Mouse (Mus musculus): ENCODE data around the gene Mcu. TPM values are rescaled to one million over a fixed set of nuclear protein-coding genes. Genes with fewer than 3 reads are reported as not detected.
A peak's percentile ranks its signal among the peaks of the same experiment; 100 is the strongest.

The Mcu gene
- total and polyA plus RNA-seq, 2 experiments from 2014 or later: 13.0 to 20.5 TPM

GRCm38 (mm10) chr10:59490920-59491319 lies 125.6 kb downstream of the Mcu start:
- WGBS: 84% methylated on average over 8 of the region's 8 CpGs
- Histone ChIP-seq H3K9ac (replicated peaks; ENCODE audit: low read depth, low read length) (no peak overlapping the region), H3K27me3 (ENCODE audit: control insufficient read depth, insufficient read depth, low read length) (no peaks in the 10 kb centered on the region), H3K4me2 (ENCODE audit: low read depth, low read length) (no peak overlapping the region), H3K9me3 (replicated peaks; ENCODE audit: control insufficient read depth, low read length) (peaks cover 6% of the 10 kb centered on the region; the same call in 1 of the 2 replicates), H3K36me3 (replicated peaks; ENCODE audit: control insufficient read depth, insufficient read depth, low read length) (peaks cover 11% of the 10 kb centered on the region; the same call in 1 of the 2 replicates), H3K4me1 (ENCODE audit: control insufficient read depth, insufficient read depth) (no peaks in the 10 kb centered on the region), H3K27ac (ENCODE audit: low read depth) (no peak overlapping the region), H3K4me3 (ENCODE audit: low read depth, low read length) (no peak overlapping the region)
- ATAC-seq (ENCODE audit: insufficient read depth, low read depth) (no peak), DNase-seq (ENCODE audit: low spot score) (no peak)
- no peak for TF ChIP-seq EP300 (IDR thresholded peaks at IDR 0.05; ENCODE audit: low read depth)
- peak; percentile 29; the same call in 1 of the 2 replicates for TF ChIP-seq CTCF (IDR thresholded peaks at IDR 0.05; ENCODE audit: low read depth)

GRCm38 (mm10) chr10:59489411-59489810 lies 127.1 kb downstream of the Mcu start:
- WGBS: 97% methylated on average over 1 of the region's 1 CpGs
- DNase-seq (ENCODE audit: low spot score): no peak

GRCm38 (mm10) chr10:59487351-59487750 lies 129.1 kb downstream of the Mcu start:
- no peak overlapping the region for H3K27ac ChIP-seq (ENCODE audit: low read depth)
- TF ChIP-seq EP300 (IDR thresholded peaks at IDR 0.05; ENCODE audit: low read depth) (no peak), CTCF (IDR thresholded peaks at IDR 0.05; ENCODE audit: low read depth) (no peak)
- H3K27me3 ChIP-seq (ENCODE audit: control insufficient read depth, insufficient read depth, low read length): no peaks in the 10 kb centered on the region
- no peaks in the 10 kb centered on the region for H3K4me1 ChIP-seq (ENCODE audit: control insufficient read depth, insufficient read depth)
- no peak overlapping the region for H3K4me3 ChIP-seq (ENCODE audit: low read depth, low read length)
- no peak overlapping the region for H3K9ac ChIP-seq (replicated peaks; ENCODE audit: low read depth, low read length)
- no peak for DNase-seq (ENCODE audit: low spot score)
- H3K9me3 ChIP-seq (replicated peaks; ENCODE audit: control insufficient read depth, low read length): peaks cover 6% of the 10 kb centered on the region; the same call in 1 of the 2 replicates
- no peak for ATAC-seq (ENCODE audit: insufficient read depth, low read depth)
- 80% methylated on average over 2 of the region's 2 CpGs for WGBS
- H3K4me2 ChIP-seq (ENCODE audit: low read depth, low read length): no peak overlapping the region
- H3K36me3 ChIP-seq (replicated peaks; ENCODE audit: control insufficient read depth, insufficient read depth, low read length): peaks cover 11% of the 10 kb centered on the region; the same call in 1 of the 2 replicates

More at GRCm38 (mm10) chr10:59489411-59489810, 127.1 kb downstream of the Mcu start:
- peaks cover 6% of the 10 kb centered on the region; the same call in 1 of the 2 replicates for H3K9me3 ChIP-seq (replicated peaks; ENCODE audit: control insufficient read depth, low read length)
- H3K27ac ChIP-seq (ENCODE audit: low read depth): no peak overlapping the region
- ATAC-seq (ENCODE audit: insufficient read depth, low read depth): no peak
- H3K4me1 ChIP-seq (ENCODE audit: control insufficient read depth, insufficient read depth): no peaks in the 10 kb centered on the region
- H3K4me3 ChIP-seq (ENCODE audit: low read depth, low read length): no peak overlapping the region
- H3K27me3 ChIP-seq (ENCODE audit: control insufficient read depth, insufficient read depth, low read length): no peaks in the 10 kb centered on the region
- TF ChIP-seq CTCF (IDR thresholded peaks at IDR 0.05; ENCODE audit: low read depth): no peak
- no peak for TF ChIP-seq EP300 (IDR thresholded peaks at IDR 0.05; ENCODE audit: low read depth)
- H3K36me3 ChIP-seq (replicated peaks; ENCODE audit: control insufficient read depth, insufficient read depth, low read length): peaks cover 11% of the 10 kb centered on the region; the same call in 1 of the 2 replicates
- no peak overlapping the region for H3K9ac ChIP-seq (replicated peaks; ENCODE audit: low read depth, low read length)
- H3K4me2 ChIP-seq (ENCODE audit: low read depth, low read length): no peak overlapping the region

- WGBS: 88% methylated on average over 6 of the region's 6 CpGs
- Histone ChIP-seq H3K9ac (replicated peaks; ENCODE audit: low read depth, low read length) (no peak overlapping the region), H3K4me1 (ENCODE audit: control insufficient read depth, insufficient read depth) (no peaks in the 10 kb centered on the region), H3K27me3 (ENCODE audit: control insufficient read depth, insufficient read depth, low read length) (no peaks in the 10 kb centered on the region), H3K27ac (ENCODE audit: low read depth) (no peak overlapping the region), H3K4me2 (ENCODE audit: low read depth, low read length) (no peak overlapping the region), H3K9me3 (replicated peaks; ENCODE audit: control insufficient read depth, low read length) (peaks cover 3% of the 10 kb centered on the region; the same call in 1 of the 2 replicates), H3K4me3 (ENCODE audit: low read depth, low read length) (no peak overlapping the region), H3K36me3 (replicated peaks; ENCODE audit: control insufficient read depth, insufficient read depth, low read length) (peaks cover 10% of the 10 kb centered on the region; the same call in 1 of the 2 replicates)
- TF ChIP-seq EP300 (IDR thresholded peaks at IDR 0.05; ENCODE audit: low read depth): no peak
- no peak for TF ChIP-seq CTCF (IDR thresholded peaks at IDR 0.05; ENCODE audit: low read depth)
- ATAC-seq (ENCODE audit: insufficient read depth, low read depth): no peak
- no peak for DNase-seq (ENCODE audit: low spot score)
Observed at GRCm38 (mm10) chr10:59484318-59484717, 132.2 kb downstream of the Mcu start.

- TF ChIP-seq CTCF (IDR thresholded peaks at IDR 0.05; ENCODE audit: low read depth) (no peak), EP300 (IDR thresholded peaks at IDR 0.05; ENCODE audit: low read depth) (no peak)
- no peaks in the 10 kb centered on the region for H3K36me3 ChIP-seq (replicated peaks; ENCODE audit: control insufficient read depth, insufficient read depth, low read length)
- no peak overlapping the region for H3K9ac ChIP-seq (replicated peaks; ENCODE audit: low read depth, low read length)
- H3K9me3 ChIP-seq (replicated peaks; ENCODE audit: control insufficient read depth, low read length): peaks cover 13% of the 10 kb centered on the region; the same call in 1 of the 2 replicates
- WGBS: 96% methylated on average over 5 of the region's 5 CpGs
- DNase-seq (ENCODE audit: low spot score) (no peak), ATAC-seq (ENCODE audit: insufficient read depth, low read depth) (no peak)
- no peak overlapping the region for H3K4me3 ChIP-seq (ENCODE audit: low read depth, low read length)
- no peak overlapping the region for H3K27ac ChIP-seq (ENCODE audit: low read depth)
- no peaks in the 10 kb centered on the region for H3K4me1 ChIP-seq (ENCODE audit: control insufficient read depth, insufficient read depth)
- H3K4me2 ChIP-seq (ENCODE audit: low read depth, low read length): no peak overlapping the region
- H3K27me3 ChIP-seq (ENCODE audit: control insufficient read depth, insufficient read depth, low read length): no peaks in the 10 kb centered on the region
Observed at GRCm38 (mm10) chr10:59481381-59481780, 135.1 kb downstream of the Mcu start.

GRCm38 (mm10) chr10:59470451-59470850 lies 146.0 kb downstream of the Mcu start:
- Histone ChIP-seq H3K27me3 (ENCODE audit: control insufficient read depth, insufficient read depth, low read length) (no peaks in the 10 kb centered on the region), H3K4me1 (ENCODE audit: control insufficient read depth, insufficient read depth) (peaks cover 26% of the 10 kb centered on the region), H3K4me2 (ENCODE audit: low read depth, low read length) (no peak overlapping the region), H3K27ac (ENCODE audit: low read depth) (peak overlapping the region; percentile 51; the same call in 1 of the 2 replicates), H3K9me3 (replicated peaks; ENCODE audit: control insufficient read depth, low read length) (no peaks in the 10 kb centered on the region), H3K36me3 (replicated peaks; ENCODE audit: control insufficient read depth, insufficient read depth, low read length) (peaks cover 9% of the 10 kb centered on the region; the same call in 1 of the 2 replicates), H3K4me3 (ENCODE audit: low read depth, low read length) (no peak overlapping the region), H3K9ac (replicated peaks; ENCODE audit: low read depth, low read length) (no peak overlapping the region)
- DNase-seq (ENCODE audit: low spot score) (no peak), ATAC-seq (ENCODE audit: insufficient read depth, low read depth) (peak; percentile 30; the same call in 1 of the 2 replicates)
- no peak for TF ChIP-seq EP300 (IDR thresholded peaks at IDR 0.05; ENCODE audit: low read depth)
- no peak for TF ChIP-seq CTCF (IDR thresholded peaks at IDR 0.05; ENCODE audit: low read depth)
- WGBS: 34% methylated on average over 5 of the region's 5 CpGs

All from heart, postnatal 0 days (tissue).